Mouse (Mus musculus): Measurements from ENCODE around the gene Tor1aip1. TPM values are rescaled to one million over a fixed set of nuclear protein-coding genes. Genes with fewer than 3 reads are reported as not detected.

Gene Tor1aip1
- total RNA-seq, 2 experiments from 2014 or later, result 55.1 to 56.3 TPM

DNA sequence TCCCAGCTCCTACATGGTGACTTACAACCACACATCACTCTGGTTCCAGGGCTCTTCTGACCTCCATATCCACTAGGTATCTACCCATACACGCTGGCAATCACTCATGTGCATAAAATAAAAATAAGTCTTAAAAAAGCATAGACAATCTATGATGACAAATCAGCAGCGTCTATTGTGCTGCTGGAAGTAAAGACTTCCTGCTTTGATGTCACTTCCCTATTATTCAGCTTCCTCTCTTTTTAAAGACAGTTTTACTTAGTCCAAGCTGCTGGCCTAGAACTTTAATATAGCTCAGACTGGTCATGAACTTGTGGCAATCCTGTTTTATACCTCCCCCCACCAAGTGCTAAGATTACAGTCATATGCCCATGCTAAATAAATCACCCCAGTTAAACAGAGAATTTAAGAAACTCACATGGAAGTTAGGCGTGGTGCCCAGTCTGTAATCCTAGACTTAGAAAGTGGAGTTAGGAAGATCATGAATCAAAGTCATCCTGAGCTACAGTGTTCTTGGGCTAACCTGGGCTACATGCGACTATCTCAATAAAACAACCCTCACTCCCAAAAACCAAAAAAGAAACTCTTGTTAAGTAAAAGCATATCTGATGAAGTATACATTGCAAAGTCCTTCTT, 7.8 kb downstream of the Tor1aip1 start:
- DNase-seq, result no peak

GRCm38 (mm10) chr1:156027849-156028248, 8.4 kb downstream of the Tor1aip1 start:
- no peak for DNase-seq

DNA sequence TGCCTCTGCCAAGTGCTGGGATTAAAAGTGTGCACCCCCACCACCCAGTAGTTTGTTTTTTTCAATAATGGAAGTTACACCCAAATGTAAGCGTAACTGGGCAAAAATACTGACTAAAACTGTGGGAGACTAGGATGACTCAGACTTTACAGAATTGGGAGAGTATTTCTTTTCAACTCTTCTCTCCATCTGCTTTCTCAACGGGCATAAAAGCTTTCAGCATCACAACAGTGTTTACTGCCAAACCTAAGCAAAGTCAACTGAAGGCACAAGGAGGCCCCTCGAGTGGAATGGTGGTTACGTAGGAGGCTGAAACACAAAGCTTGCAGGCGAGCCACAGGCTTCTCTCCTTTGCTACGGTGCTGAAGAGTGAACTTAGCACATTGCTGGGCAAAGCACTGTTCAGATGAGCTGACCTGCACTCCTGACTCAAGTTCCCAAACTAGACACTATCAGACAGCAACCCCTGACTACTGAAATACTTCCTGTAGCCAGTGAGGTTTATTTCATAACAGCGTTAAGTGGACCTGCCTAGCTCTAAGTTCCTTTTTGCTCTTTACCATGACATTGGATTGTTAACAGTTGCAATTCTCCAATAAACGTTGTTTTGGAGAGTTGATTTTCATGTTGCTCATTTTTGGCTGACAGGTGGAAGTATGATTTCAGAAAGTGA, 11.3 kb downstream of the Tor1aip1 start:
- DNase-seq, result no peak

- DNase-seq, result no peak
These were observed 15.9 kb downstream of the Tor1aip1 start for GRCm38 (mm10) chr1:156020402-156020801.

GRCm38 (mm10) chr1:156019800-156020199, 16.5 kb downstream of the Tor1aip1 start:
- no peak for DNase-seq

DNA sequence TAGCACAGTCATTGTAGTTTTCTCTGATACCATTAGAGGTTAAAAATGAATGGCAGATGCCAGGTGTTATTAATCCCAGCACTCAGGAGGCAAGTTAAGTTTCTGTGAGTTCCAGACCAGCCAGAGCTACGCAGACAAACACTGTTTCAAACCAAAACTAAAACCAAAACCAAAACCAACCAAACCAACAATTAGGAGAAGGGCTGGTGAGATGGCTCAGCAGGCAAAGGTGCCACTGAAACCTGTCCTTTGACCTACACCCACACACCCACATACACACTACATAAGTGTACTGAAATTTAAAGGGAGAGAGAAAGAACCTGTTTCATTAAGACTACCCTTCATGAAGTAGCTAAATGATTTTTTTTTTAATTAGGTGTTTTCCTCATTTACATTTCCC, 27.3 kb downstream of the Tor1aip1 start:
- no peak for DNase-seq

GRCm38 (mm10) chr1:156005906-156006305, 30.4 kb downstream of the Tor1aip1 start:
- DNase-seq, result no peak

GRCm38 (mm10) chr1:156003201-156003935, 32.9 kb downstream of the Tor1aip1 start:
- peak; percentile 11 for DNase-seq

GRCm38 (mm10) chr1:156002366-156002765, 33.9 kb downstream of the Tor1aip1 start:
- no peak for DNase-seq

DNA sequence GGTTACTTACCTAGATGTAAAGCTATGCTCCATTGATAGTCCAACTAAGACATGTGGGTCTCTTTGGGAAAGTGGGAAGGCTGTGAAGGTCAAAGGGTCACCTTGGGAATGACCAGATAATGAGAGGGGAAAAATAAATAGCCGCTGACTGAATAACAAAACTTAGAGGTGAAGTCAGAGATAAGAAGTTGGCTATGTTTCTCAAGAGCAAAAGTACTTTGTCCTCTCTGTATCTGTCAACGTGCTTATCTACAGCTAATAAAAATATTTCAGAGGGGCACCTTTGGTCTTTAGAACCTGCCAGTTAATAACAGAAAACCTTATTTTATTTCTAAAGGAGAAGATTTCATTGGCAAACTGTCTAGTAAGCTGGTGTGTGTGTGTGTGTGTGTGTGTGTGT, 40.7 kb downstream of the Tor1aip1 start:
- DNase-seq, result no peak

- DNase-seq, result no peak
These were observed 41.8 kb downstream of the Tor1aip1 start for GRCm38 (mm10) chr1:155994524-155994923.

- no peak for DNase-seq
These were observed 45.9 kb downstream of the Tor1aip1 start for GRCm38 (mm10) chr1:155990391-155990790.

- DNase-seq, result peak; percentile 21
These were observed 46.9 kb downstream of the Tor1aip1 start for GRCm38 (mm10) chr1:155989387-155989786.

DNA sequence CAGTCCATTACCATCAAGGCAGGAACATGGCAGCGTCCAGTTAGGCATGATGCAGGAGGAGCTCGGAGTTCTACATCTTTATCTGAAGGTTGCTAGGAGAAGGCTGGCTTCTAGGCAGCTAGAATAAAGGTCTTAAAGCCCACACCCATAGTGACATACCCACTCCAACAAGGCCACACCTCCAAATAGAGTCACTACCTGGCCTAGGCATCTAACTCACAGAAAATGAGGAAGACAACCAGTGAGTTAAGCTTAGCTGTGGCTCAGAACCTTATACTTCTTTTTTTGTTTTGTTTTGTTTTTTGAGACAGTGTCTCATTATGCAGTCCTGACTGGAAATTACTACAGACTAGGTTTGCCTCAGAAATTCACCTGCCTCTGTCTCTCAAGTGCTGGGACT, 48.7 kb downstream of the Tor1aip1 start:
- DNase-seq, result no peak

- DNase-seq, result no peak
These were observed 61.3 kb downstream of the Tor1aip1 start for GRCm38 (mm10) chr1:155974931-155975330.

DNA sequence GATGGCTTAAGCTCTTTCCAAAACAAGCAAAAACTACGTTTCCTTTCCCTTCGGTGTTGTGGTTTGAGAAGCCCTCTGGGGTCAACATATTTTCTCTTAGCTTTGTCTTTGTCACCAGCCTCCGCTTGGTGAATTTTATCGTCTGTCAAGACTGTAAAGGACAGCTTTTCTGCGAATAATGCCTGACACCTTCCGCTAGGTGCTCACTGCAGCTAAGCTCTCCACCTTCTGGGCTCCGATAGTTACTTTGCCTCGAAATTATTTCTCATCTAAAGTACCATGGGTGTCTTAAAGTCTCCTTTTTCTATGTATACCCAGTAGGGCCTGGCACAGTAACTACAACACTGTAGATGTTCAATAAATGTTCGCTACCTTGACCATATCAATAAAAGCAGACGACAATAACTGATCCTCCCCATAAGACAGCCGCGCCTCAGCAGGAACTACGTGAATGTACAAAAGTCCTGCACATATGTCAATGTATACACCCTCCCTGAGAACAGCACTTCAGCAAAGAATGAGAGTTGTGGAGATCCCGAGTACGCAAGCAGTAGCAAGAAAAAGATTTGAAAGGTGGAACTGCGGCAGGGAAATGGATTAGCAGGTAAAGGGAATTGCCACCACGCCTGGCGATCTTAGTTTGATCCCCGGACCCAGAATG, 62.4 kb downstream of the Tor1aip1 start:
- DNase-seq, result no peak

DNA sequence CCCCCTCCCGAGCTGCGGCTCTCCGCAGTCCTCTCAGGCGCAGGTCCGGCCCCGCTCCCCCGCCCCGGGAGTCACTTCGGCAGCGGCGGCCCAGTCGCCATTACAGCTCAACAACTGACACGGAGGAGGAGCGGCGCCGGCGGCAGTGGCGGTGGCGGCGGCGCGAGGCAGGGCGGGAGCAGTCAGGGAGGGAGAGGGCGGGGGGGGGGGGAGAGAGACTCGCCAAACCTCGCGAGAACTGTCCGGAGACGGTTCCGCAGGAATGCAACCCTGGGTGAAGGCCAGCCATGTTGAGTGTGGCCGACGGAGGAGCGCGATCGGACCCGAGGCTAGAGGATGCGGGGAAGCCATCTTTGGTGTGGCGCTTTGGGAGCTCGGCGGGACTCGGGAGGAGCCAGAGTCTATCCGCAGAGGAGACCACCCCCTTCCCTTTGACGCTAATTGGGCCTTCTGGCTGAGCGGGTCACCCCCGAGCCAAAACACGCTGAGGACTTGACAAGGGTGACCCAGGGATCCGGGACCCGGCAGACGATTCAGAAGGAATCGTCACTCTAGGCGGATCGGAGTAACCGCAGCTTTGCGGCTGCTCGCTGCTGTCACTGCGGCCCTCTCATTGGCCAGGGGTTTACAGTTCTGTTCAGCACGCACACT, 63.1 kb downstream of the Tor1aip1 start, which contains the start of gene Cep350:
Cep350 (minus strand) TSS at position 188 of the 651 bp plus-strand sequence.
- peak; percentile 98 for DNase-seq

DNA sequence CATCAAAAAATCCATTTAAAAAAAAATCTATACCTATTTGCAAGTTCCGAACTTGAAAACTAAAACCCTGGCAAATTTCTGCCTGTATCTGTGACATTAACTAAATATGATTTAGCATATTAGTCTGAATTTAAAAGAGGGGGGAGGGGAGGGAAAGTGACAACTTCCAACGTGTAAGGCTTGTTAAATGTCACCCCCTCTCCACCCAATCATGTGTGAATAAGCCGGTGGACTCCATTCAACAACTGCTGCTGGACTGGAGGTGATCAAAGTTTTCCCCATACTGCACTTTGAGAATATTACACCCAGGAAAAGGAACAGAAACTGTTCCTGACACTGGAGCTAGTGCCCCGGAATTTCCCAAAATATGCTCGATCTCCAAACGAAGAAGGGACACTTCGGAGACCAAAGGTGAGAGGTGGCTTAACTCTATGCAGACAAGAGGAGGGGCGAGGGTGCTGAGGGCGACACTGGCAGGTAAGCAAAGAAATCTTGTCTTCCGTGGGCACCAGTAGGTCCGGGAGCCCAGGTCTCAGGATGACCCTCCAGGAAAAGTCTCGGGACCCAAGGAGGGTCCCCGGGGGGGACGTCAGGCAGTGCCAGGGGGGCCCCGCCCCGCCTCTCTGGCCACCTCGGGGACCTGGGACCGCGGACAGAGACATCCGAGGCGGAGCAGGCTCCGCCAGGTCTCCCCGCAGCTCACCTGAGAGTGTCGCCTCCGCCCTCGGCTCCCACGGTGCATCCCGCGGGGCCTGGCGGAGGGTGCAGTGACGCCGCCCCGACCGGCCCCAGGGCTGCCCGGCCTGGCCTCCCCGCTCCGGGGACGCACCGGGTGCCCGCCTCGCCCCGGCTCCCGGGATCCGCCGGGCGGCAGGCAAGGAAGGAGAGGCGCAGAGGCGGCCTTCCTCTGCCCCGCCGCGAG, 63.9 kb downstream of the Tor1aip1 start:
- DNase-seq, result no peak

All from heart, postnatal 4 days (tissue).